Mouse (Mus musculus) spleen, adult 18-20 months (tissue): ENCODE results near the gene Fgd3.

Experiments used
- DNase-seq, 2 experiments: peaks; one replicate each; pipeline ENCODE4 v3.0.0; 2022; ENCODE audit warnings: mixed read lengths in 2 of 2

Fgd3 gene

GRCm38 (mm10) chr13:49247740-49248466 lies 72.2 kb downstream of the Fgd3 start:
- DNase-seq = peak; percentile 66 to 75

GRCm38 (mm10) chr13:49247232-49247739 lies 72.8 kb downstream of the Fgd3 start:
- no peak for DNase-seq

- DNase-seq = no peak
These were observed 73.5 kb downstream of the Fgd3 start for GRCm38 (mm10) chr13:49246626-49247025.

DNA sequence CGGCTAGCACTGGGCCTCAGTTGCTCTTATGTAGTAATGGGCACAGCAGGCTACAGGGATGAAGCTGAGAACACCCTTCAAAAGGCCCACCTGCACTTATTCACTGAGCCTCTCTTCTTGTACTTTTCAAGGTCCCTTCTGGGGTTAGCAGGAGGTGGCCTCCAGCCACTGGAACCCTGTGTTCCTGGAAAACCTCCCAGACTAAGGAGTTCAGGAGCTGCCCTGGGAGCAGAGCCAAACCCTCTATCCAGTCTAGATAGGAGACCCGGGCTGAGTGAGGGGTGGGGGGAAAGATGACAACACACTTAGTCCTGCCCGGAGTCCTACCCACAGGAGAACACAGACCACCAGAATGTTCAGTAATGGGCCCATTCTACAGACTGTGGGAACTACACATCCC lies 74.1 kb downstream of the Fgd3 start:
- no peak for DNase-seq

DNA sequence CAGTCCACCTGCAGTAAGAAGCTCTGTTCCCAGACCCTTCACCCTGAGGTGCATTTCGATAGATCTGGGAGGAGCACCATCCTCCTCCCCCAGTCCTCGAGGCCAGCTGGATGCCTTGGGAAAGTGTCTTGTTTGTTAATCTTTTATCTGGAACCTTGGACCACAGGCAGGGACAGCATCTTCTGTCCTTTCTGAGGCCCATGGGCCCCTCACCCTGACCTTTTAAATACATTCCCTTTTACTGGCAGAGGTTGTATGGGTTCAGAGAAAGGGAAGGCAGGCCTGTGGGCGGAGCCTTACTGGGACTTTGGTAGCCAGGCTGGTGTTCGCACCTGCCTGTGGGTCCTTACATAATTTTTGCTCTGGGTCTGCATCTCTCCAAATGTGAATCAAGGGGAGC lies 74.9 kb downstream of the Fgd3 start:
- no peak for DNase-seq

DNA sequence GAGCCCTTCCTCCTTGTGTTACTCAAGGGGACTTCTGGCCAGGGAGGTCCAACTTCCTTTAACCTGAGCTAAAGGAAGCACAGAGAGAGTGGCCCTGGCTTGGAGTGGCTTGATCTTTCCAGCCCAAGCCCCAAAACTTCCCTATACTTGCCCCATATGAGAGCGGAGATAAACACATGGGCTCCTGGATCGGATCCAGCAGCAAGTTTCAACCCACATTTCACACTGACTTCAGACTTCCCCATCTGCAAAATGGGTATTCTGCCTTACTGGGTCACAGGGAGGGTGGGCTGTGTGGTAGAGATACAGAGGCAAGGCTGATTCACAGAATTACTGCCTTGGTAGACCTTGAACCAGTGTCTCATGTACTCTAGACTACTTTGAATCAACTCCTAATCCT lies 76.6 kb downstream of the Fgd3 start:
- no peak for DNase-seq

GRCm38 (mm10) chr13:49242321-49243065 lies 77.6 kb downstream of the Fgd3 start:
- DNase-seq = peak; percentile 65 to 82

DNA sequence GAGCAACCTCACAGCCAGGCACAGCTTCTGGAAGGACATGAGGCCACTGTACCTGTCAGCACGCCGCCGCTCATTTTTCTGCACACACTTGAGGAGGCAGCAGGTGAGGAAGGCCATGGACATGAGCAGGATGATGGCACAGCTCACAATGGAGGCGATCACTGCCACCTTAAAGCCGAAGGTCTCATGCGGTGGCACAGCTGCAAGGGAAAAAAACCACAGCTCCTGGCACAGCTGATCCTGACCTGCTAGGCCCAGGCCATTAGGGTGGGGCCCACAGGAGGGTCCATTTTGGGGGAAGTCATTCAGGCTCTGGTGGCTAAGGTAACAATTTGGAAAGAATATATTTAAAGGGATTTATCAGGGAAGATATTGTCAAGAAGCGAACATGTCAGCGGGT lies 81.4 kb downstream of the Fgd3 start:
- DNase-seq = no peak

- DNase-seq = no peak
These were observed 82.5 kb downstream of the Fgd3 start for GRCm38 (mm10) chr13:49237617-49238016.

GRCm38 (mm10) chr13:49234711-49235110 lies 85.4 kb downstream of the Fgd3 start:
- DNase-seq = no peak

GRCm38 (mm10) chr13:49233792-49234572 lies 86.1 kb downstream of the Fgd3 start:
- no peak for DNase-seq

DNA sequence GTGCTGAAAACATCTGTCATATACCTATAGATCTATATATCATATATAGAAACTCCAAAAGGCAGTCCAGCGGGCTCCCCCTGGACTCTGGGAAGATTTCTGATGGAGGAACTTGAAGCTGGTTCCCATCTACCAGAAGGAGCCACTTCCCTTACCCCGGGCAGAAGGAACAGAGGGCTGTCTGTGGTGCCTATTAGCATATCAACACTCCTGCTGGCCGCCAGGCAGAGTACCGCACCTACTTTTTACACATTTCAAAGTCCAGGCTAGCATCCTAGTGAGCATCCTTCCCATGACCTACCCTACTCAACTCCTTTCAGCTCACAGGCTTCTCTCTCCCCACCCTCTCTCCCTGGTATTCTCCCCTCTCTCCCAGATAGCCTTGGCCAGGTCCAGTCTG lies 94.5 kb downstream of the Fgd3 start:
- DNase-seq = no peak

GRCm38 (mm10) chr13:49225159-49225558 lies 95.0 kb downstream of the Fgd3 start:
- DNase-seq = no peak

- no peak for DNase-seq
These were observed 95.4 kb downstream of the Fgd3 start for GRCm38 (mm10) chr13:49224729-49225128.

GRCm38 (mm10) chr13:49224314-49224713 lies 95.8 kb downstream of the Fgd3 start:
- DNase-seq = no peak

GRCm38 (mm10) chr13:49220912-49221311 lies 99.2 kb downstream of the Fgd3 start:
- no peak for DNase-seq

DNA sequence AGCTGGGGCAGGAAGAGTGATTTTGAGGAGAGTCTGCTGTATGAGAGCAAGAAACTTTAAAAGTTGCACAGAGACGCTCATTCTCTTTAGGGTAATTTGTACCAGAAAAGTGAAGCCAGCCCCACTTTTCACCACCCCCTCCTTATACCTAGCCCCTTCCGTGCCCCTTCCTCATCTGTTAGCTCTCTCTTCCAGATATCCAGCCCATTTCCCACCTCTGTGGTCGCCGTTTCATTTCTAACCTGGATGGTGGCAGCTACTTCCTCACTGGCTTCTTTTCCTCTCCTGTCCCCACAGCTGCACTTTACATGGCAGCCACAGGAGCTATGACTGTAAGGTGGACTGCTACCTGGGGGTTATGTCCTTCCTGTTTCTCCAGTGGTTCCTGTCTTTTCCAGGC lies 100.7 kb downstream of the Fgd3 start:
- DNase-seq = no peak

DNA sequence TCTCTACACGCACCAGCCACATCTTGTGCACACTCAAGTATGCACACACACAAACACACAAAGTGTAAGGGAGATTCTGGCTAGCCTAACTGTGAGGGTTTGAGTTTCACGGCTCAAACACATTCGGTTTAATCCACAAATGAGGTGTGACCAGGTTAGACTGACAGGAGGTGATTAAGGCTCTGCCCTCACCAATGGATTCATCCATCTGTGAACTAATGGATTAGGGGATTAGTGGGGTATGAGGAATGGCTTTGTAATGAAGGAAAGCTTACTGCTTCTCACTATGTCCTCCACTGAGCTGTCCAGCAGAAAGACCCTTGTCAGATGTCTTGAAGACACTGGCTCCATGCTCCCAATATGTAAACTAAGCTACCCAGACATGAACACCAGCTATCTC lies 101.5 kb downstream of the Fgd3 start:
- DNase-seq = no peak

DNA sequence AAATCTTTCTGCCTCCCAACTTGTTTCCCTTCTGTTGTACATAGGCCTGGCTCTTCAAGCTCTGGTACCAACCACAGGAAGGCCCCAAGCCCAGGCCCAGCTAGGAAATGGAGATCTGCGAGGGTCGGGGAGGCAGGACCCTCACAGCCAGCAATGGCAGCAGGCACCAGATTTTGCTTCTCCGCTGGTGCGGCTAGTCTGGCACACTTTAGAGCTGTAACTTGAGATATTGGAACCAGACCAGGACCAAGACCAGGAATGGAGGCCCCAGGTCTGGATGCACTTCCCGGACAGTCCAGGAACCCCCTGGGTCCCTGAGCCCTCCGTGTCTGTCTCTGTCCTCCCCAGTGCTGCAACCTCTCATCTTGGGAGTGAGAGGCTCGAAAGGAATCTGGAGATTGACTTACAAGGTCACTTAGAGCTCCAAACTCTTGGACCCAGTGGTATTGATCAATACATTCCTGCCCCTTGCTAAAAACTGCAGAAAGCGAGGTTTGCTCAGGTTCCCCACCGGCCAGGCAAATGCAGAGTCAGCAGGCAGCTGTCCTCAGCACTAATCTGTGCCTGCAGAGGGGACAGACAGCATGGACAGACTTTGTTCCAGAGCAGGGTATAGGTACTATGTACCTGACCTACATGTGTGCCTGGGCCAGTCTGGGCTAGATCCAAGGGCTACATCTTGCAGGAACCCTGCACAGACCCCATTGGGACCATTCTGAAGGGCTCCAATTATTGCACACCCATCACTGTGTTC lies 103.1 kb downstream of the Fgd3 start:
- no peak for DNase-seq

DNA sequence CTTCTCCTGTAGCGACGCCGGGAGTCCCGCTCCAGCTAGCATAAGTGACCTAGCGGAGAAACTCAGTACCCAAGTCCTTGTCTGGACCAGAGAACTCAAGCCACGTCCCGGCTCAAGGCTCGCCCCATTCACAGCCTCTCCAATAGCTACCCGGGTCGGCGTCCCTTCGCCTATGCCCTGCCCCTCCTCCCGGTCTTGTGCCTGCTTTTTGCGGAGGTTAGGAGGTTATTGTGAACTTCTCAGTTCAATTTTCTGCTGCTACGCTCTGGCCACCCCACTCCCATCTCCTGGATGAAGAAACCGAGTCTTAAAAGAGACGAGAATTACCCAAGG lies 103.9 kb downstream of the Fgd3 start:
- no peak for DNase-seq

DNA sequence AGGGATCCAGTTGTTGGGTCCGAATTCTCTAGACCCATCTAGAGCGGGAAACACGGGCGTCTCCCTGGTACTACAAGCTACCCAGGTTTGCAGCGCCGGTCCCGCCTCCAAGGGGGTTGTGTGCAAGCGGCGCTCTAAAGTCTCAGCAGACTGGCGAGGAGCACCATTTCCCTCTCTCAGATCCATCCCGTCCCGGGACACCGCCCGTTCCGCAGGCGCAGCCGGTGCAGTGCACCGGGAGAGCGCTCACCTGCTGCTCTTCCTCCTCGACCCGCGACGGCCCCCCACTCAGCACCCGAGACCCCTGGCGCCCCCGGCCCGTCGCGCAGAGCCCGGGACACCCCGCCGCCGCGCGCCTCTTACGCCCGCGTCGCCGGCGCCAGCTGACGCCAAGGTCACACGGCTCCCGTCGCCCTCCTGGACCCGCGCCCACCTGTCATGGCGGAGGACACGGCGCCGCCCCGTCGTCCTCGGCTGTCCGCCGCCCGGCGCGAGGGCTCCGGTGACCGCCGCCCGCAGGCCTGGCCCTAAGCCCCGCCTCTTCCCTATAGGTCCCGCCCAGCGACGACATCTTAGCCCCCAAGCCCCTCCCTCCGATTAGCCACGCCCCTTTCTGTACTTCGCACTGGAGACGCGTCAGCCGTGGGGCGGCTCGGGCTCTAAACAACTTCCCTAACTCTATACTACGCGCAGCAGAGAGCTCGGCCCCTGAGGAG lies 104.4 kb downstream of the Fgd3 start, which contains the start of gene Card19:
Gene Card19, minus strand, starts transcription at position 534 of the 716 bp plus-strand sequence.
- peak; percentile 98 to 99 for DNase-seq

- no peak for DNase-seq
These were observed 105.0 kb downstream of the Fgd3 start for GRCm38 (mm10) chr13:49215128-49215503.
